Mouse (Mus musculus) thymus, postnatal 25 days (tissue): Measurements from ENCODE around the gene Gp9.

Source experiments
- DNase-seq: peaks from one replicate; pipeline ENCODE4 v3.0.0; 2022

Gene Gp9

GRCm38 (mm10) chr6:87788266-87788895 lies 10.5 kb downstream of the Gp9 start:
- DNase-seq: no peak

GRCm38 (mm10) chr6:87788896-87789587 lies 11.2 kb downstream of the Gp9 start:
- DNase-seq: no peak

GRCm38 (mm10) chr6:87789791-87790190 lies 11.9 kb downstream of the Gp9 start:
- DNase-seq: no peak

GRCm38 (mm10) chr6:87790779-87791480 lies 13.1 kb downstream of the Gp9 start:
- DNase-seq: no peak

- no peak for DNase-seq
Observed at GRCm38 (mm10) chr6:87791826-87792225, 14.0 kb downstream of the Gp9 start.

- DNase-seq: no peak
Observed at GRCm38 (mm10) chr6:87793821-87794510, 16.1 kb downstream of the Gp9 start.

- no peak for DNase-seq
Observed at GRCm38 (mm10) chr6:87795385-87796150, 17.7 kb downstream of the Gp9 start.

- no peak for DNase-seq
Observed at GRCm38 (mm10) chr6:87796251-87796880, 18.5 kb downstream of the Gp9 start.

GRCm38 (mm10) chr6:87797321-87797720 lies 19.4 kb downstream of the Gp9 start:
- no peak for DNase-seq

GRCm38 (mm10) chr6:87799576-87799975 lies 21.7 kb downstream of the Gp9 start:
- DNase-seq: no peak

- DNase-seq: no peak
Observed at GRCm38 (mm10) chr6:87802462-87802861, 24.6 kb downstream of the Gp9 start.

GRCm38 (mm10) chr6:87804036-87804435 lies 26.2 kb downstream of the Gp9 start:
- DNase-seq: no peak

GRCm38 (mm10) chr6:87804886-87805285 lies 27.0 kb downstream of the Gp9 start:
- no peak for DNase-seq

GRCm38 (mm10) chr6:87805448-87805847 lies 27.6 kb downstream of the Gp9 start:
- no peak for DNase-seq

GRCm38 (mm10) chr6:87806028-87806427 lies 28.2 kb downstream of the Gp9 start:
- DNase-seq: no peak

GRCm38 (mm10) chr6:87806857-87807256 lies 29.0 kb downstream of the Gp9 start:
- no peak for DNase-seq

- no peak for DNase-seq
Observed at GRCm38 (mm10) chr6:87807735-87808440, 30.0 kb downstream of the Gp9 start.

- DNase-seq: no peak
Observed at GRCm38 (mm10) chr6:87808521-87808920, 30.6 kb downstream of the Gp9 start.

GRCm38 (mm10) chr6:87809144-87809543 lies 31.3 kb downstream of the Gp9 start:
- no peak for DNase-seq

GRCm38 (mm10) chr6:87809651-87810161 lies 31.8 kb downstream of the Gp9 start:
- DNase-seq: no peak

GRCm38 (mm10) chr6:87810311-87810710 lies 32.4 kb downstream of the Gp9 start:
- no peak for DNase-seq
